Mouse (Mus musculus) frontal cortex, postnatal 14 days (tissue): Measurements from ENCODE around the gene Vmn2r102.

Experiments used
- DNase-seq, 2 experiments: peaks; one replicate each; pipeline ENCODE4 v3.0.0; 2022; ENCODE audit warnings: low spot score in 2 of 2

Vmn2r102 gene

DNA sequence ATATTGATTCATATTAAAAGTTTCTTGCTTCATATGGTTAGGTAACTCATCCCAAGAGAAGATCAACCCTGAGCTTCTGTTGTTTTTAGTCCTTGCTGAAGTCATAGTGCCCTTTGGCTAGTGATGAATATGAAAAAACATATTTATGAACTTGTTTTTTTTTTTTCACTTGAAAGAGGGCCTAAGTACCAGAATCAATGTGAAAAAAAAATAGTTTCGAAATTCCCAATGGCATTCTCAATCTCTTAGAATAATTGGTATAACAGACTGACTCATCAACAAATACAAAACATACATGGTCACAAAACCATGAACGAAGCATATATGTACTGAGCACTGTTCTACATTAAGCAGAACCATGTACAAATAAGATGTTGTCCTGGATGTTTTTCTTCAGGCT is at the start of gene Vmn2r102:
TSS of gene Vmn2r102 (plus strand) at position 301 of the 400 bp plus-strand sequence.
- no peak for DNase-seq

DNA sequence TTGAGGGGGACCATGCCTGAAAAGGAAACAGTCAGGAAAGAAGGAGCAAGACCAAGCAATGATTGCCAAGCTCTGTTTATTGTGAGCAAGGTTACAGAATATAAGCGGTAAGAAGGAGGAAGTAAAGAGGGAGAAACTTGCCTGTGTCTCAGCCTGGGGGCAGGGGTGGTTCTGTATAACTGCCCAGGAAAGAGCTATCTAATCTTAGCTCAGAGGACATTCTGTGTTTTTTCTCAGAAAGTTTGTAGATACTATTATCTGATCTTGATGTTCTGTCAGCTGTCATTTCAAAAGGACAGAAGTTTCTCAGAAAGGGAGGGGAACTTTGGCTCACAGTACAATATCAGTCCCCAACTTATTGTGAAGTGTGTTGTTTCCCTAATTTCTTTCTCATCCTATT is 30.8 kb upstream of the Vmn2r102 start:
- DNase-seq, result no peak

DNA sequence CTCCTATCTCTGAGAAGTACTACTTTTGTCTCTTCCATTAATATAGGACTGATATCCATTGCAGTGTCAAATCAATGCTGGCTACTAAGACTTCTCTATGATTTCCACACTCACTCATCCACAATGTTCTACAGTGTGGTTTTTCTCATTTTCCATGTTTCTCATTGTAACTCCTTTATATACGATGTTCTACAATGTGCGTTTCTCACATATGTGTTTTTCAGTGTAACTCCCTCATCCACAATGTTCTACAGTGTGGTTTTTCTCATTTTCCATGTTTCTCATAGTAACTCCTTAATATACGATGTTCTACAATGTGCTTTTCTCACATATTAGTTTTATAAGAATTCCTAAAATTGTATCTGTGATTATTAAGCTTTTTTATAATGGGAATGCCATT is 1.7 kb upstream of the Vmn2r102 start:
- no peak for DNase-seq

DNA sequence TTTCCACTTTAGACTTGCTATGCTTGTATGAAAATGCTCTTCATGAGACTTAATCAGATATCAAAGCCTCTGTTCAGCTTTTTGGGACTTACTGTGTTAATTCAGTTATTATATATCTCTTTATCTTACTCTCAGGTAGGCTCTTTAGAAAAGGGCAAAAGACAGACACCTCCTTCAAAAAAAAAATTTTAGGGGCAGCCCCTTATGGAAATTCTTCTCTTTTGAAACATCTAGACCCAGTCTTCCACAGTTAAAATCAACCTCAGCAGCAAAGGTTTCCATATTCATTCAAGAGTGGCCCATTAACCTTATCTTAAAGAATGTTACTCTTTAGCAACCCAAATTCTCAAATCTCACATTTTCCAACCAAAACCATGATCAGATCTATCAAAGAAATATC is 31.9 kb downstream of the Vmn2r102 start:
- DNase-seq, result no peak
